Mouse (Mus musculus) G1E (cell line): Measurements from ENCODE around the gene Cul7.

Experiments
- CTCF ChIP-seq: IDR thresholded peaks from 2 replicates; pipeline ENCODE4 v1.5.1; 2012; ENCODE audit warnings: low read depth, low read length, inconsistent platforms, mixed read lengths
- GATA1 ChIP-seq: IDR thresholded peaks from 2 replicates; pipeline ENCODE4 v1.6.1; 2012; ENCODE audit warnings: borderline replicate concordance, low read length, inconsistent platforms, mixed read lengths
- TAL1 ChIP-seq: conservative IDR thresholded peaks from 2 replicates; pipeline ENCODE4 v1.6.1; 2012; ENCODE audit warnings: low read depth, low read length, inconsistent platforms, mixed read lengths

GRCm38 (mm10) chr17:46618769-46619682 lies 31.1 kb upstream of the Cul7 start:
- TF ChIP-seq CTCF (no peak), TAL1 (no peak), GATA1 (no peak)
